Mouse (Mus musculus) mouse trophoblast stem cell (cell line): Measurements from ENCODE around the gene Mcam.

Source experiments
- in situ Hi-C, 2 experiments: fragments of 300-500 bp; cut with MseI, MboI; formaldehyde crosslinking; loops; 2 replicates in 1 of 2; 3 replicates in 1 of 2; pipeline ENCODE4 v1.15.1; 2025

Mcam gene

GRCm38 (mm10) chr9:44134101-44134850 lies at the start of gene Mcam:
Gene Mcam (plus strand): TSS chr9:44134469.
- in situ Hi-C loops: no loop called here

- in situ Hi-C loops: no loop called here
Measured at GRCm38 (mm10) chr9:44084659-44085229, 49.5 kb upstream of the Mcam start.

- in situ Hi-C loops: no loop called here
Measured at GRCm38 (mm10) chr9:44085276-44085675, 49.0 kb upstream of the Mcam start.

- in situ Hi-C loops: no loop called here
Measured at GRCm38 (mm10) chr9:44085741-44086665, 48.3 kb upstream of the Mcam start.

- in situ Hi-C loops: no loop called here
Measured at GRCm38 (mm10) chr9:44086960-44087359, 47.3 kb upstream of the Mcam start.

- in situ Hi-C loops: no loop called here
Measured at GRCm38 (mm10) chr9:44087761-44088455, 46.4 kb upstream of the Mcam start.

GRCm38 (mm10) chr9:44088877-44089608 lies 45.2 kb upstream of the Mcam start:
- in situ Hi-C loops: no loop called here

GRCm38 (mm10) chr9:44093612-44094503 lies 40.4 kb upstream of the Mcam start:
- in situ Hi-C loops: no loop called here

- in situ Hi-C loops: no loop called here
Measured at GRCm38 (mm10) chr9:44094737-44095136, 39.5 kb upstream of the Mcam start.

- in situ Hi-C loops: no loop called here
Measured at GRCm38 (mm10) chr9:44095781-44096180, 38.5 kb upstream of the Mcam start.

GRCm38 (mm10) chr9:44096536-44096935 lies 37.7 kb upstream of the Mcam start:
- in situ Hi-C loops: no loop called here

GRCm38 (mm10) chr9:44101490-44101889 lies 32.8 kb upstream of the Mcam start, which contains the start of gene Mfrp:
Gene Mfrp (plus strand): TSS chr9:44101729.
- in situ Hi-C loops: no loop called here

- in situ Hi-C loops: no loop called here
Measured at GRCm38 (mm10) chr9:44104881-44105280, 29.4 kb upstream of the Mcam start.

GRCm38 (mm10) chr9:44105781-44106180 lies 28.5 kb upstream of the Mcam start:
- in situ Hi-C loops: no loop called here

- in situ Hi-C loops: no loop called here
Measured at GRCm38 (mm10) chr9:44106182-44106581, 28.1 kb upstream of the Mcam start.

- in situ Hi-C loops: no loop called here
Measured at GRCm38 (mm10) chr9:44106596-44106995, 27.7 kb upstream of the Mcam start.

GRCm38 (mm10) chr9:44107110-44107509 lies 27.2 kb upstream of the Mcam start, which contains the start of gene C1qtnf5:
Gene C1qtnf5 (plus strand): TSS chr9:44107245.
- in situ Hi-C loops: no loop called here

- in situ Hi-C loops: no loop called here
Measured at GRCm38 (mm10) chr9:44107557-44108179, 26.6 kb upstream of the Mcam start.
